8 mouse cellular contexts compared by ENCODE assay signal in the genomic region with DNA sequence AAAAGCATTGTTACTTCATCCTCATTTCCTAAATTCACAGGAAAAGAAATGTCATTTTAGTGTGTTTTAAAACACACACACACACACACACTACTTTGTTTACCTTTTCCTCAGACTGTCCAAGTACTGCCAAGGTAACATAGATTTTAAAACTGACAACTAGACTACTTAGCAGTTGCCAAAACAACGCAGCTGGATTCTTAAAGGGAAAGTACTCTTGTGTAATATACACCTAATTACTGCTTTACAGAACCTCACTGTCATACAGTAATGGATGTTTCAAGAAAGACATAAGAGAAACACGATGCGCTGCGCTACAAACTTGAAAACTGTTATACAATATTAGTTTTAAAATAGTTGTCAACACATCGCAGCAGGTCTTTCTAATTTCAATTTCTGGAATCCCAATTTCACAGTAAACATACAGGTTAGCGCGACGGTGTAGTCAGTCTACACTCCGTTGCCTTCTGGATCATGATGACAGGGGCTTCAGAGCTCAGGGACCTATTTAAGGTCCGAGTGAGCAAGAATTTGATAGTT. TPM values are rescaled to one million over a fixed set of nuclear protein-coding genes. Genes with fewer than 3 reads are reported as not detected.
DNase-seq lines count a peak whose midpoint lies in the region; ATAC-seq and TF ChIP-seq lines count a peak whose summit lies in the region.

No protein-coding gene starts in this region.

- H3K4me2 ChIP-seq in heart, embryonic 15.5 days = peak overlapping the region; percentile 84
- H3K4me2 ChIP-seq in forebrain, postnatal 0 days (ENCODE audit: low read depth) = peak overlapping the region; percentile 99

- peak overlapping the region; percentile 100 for H3K27ac ChIP-seq in heart, embryonic 15.5 days
- H3K27ac ChIP-seq in MEL (ENCODE audit: control insufficient read depth, low read depth, low read length) = 0 out of 2 replicates have a peak overlapping the region, but pooled peaks have one; percentile 3
- H3K27ac ChIP-seq in forebrain, postnatal 0 days (ENCODE audit: low read depth, low read length) = no peak overlapping the region

- TF ChIP-seq EP300 in MEL (IDR thresholded peaks at IDR 0.05; ENCODE audit: low read depth in 1 of 2, low read length in 2 of 2) = no peak

- no peaks in the 10 kb centered on the region for H3K36me3 ChIP-seq in heart, embryonic 15.5 days
- H3K36me3 ChIP-seq in MEL (ENCODE audit: control insufficient read depth in 1 of 2, insufficient read depth in 2 of 2, low read length in 2 of 2) = peaks cover 0 to 15% of the 10 kb centered on the region in 2 experiments; a peak in 2 of 4 replicates
- no peaks in the 10 kb centered on the region for H3K36me3 ChIP-seq in forebrain, postnatal 0 days (ENCODE audit: insufficient read depth)

- no peak for DNase-seq in heart, adult 8-10 months (ENCODE audit: low spot score)
- DNase-seq in MEL (ENCODE audit: low read depth, low spot score) = peak; percentile 64
- peak; percentile 15 for DNase-seq in forebrain, postnatal 0 days
- peak; percentile 34 for DNase-seq in lung, postnatal 36 days
- DNase-seq in adrenal gland, postnatal 10 days = no peak

- no peak for TF ChIP-seq RAD21 in MEL (IDR thresholded peaks at IDR 0.05; ENCODE audit: low read depth, low read length)

- ATAC-seq in heart, embryonic 15.5 days (replicated peaks; ENCODE audit: insufficient number of reproducible peaks, insufficient read depth, low FRiP score, low read depth) = no peak
- ATAC-seq in forebrain, postnatal 0 days = no peak
- no peak for ATAC-seq in erythroid progenitor cell, adult 5-6 weeks (replicated peaks; ENCODE audit: low FRiP score, poor library complexity, severe bottlenecking)
- ATAC-seq in megakaryocyte progenitor cell, adult 5-6 weeks (replicated peaks; ENCODE audit: poor library complexity) = no peak

- H3K4me3 ChIP-seq in heart, embryonic 15.5 days = peak overlapping the region; percentile 96
- H3K4me3 ChIP-seq in MEL (ENCODE audit: control insufficient read depth in 1 of 2, insufficient read depth in 1 of 2, low read depth in 2 of 2, low read length in 2 of 2) = peak overlapping the region; percentile 88 to 100
- H3K4me3 ChIP-seq in forebrain, postnatal 0 days (ENCODE audit: low read depth, low read length) = peak overlapping the region; percentile 86

- WGBS in heart, embryonic 15.5 days = 6% methylated on average over 10 of the region's 10 CpGs
- WGBS in forebrain, postnatal 0 days = 9% methylated on average over 10 of the region's 10 CpGs

- H3K79me2 ChIP-seq in MEL (ENCODE audit: control insufficient read depth, insufficient read depth, low read length, poor library complexity) = peaks cover 20% of the 10 kb centered on the region

- no peaks in the 10 kb centered on the region for H3K9me3 ChIP-seq in heart, embryonic 15.5 days (replicated peaks)
- H3K9me3 ChIP-seq in MEL (replicated peaks; ENCODE audit: insufficient read depth, low read length) = no peaks in the 10 kb centered on the region
- no peaks in the 10 kb centered on the region for H3K9me3 ChIP-seq in forebrain, postnatal 0 days (ENCODE audit: low read length)

- peaks cover 41% of the 10 kb centered on the region for H3K4me1 ChIP-seq in heart, embryonic 15.5 days (replicated peaks)
- H3K4me1 ChIP-seq in MEL (ENCODE audit: control insufficient read depth in 1 of 2, insufficient read depth in 2 of 2, low read length in 2 of 2) = peaks cover 11% of the 10 kb centered on the region in 2 experiments
- peaks cover 13% of the 10 kb centered on the region for H3K4me1 ChIP-seq in forebrain, postnatal 0 days (ENCODE audit: insufficient read depth)

- no peak for TF ChIP-seq CTCF in MEL (IDR thresholded peaks at IDR 0.05 in 2 of 3, conservative IDR thresholded peaks at IDR 0.05 in 1 of 3; ENCODE audit: control insufficient read depth in 1 of 3, insufficient read depth in 1 of 3, low read depth in 2 of 3, low read length in 3 of 3, poor library complexity in 1 of 3, severe bottlenecking in 1 of 3)
- TF ChIP-seq CTCF in forebrain, postnatal 0 days (IDR thresholded peaks at IDR 0.05; ENCODE audit: low read depth) = no peak

- no peaks in the 10 kb centered on the region for H3K27me3 ChIP-seq in heart, embryonic 15.5 days
- H3K27me3 ChIP-seq in MEL (ENCODE audit: control insufficient read depth in 1 of 2, insufficient read depth in 2 of 2, low read length in 2 of 2) = no peaks in the 10 kb centered on the region
- no peaks in the 10 kb centered on the region for H3K27me3 ChIP-seq in forebrain, postnatal 0 days (ENCODE audit: insufficient read depth, low read length)

- TF ChIP-seq POLR2A in MEL (IDR thresholded peaks at IDR 0.05; ENCODE audit: control insufficient read depth in 1 of 2, insufficient read depth in 1 of 2, low read depth in 1 of 2, low read length in 2 of 2, poor library complexity in 1 of 2) = no peak

- H3K9ac ChIP-seq in heart, embryonic 15.5 days = peak overlapping the region; percentile 100
- peak overlapping the region; percentile 75 for H3K9ac ChIP-seq in MEL (ENCODE audit: control insufficient read depth, low read depth, low read length, poor library complexity, severe bottlenecking)
- H3K9ac ChIP-seq in forebrain, postnatal 0 days = peak overlapping the region; percentile 92

TF ChIP-seq in MEL, 35 proteins besides CTCF, POLR2A, EP300 and RAD21:
- TF ChIP-seq ZC3H11A (IDR thresholded peaks at IDR 0.05; ENCODE audit: low read depth, low read length) (no peak), SIN3A (IDR thresholded peaks at IDR 0.05; ENCODE audit: low read length) (peak; percentile 48; the same call in 1 of the 2 replicates)

RNA-seq across cellular contexts. Expression of a gene that starts 1.2 kb away (rescaled TPM):
- polyA plus RNA-seq in heart, embryonic 15.5 days (2015; fragmentation: Nextera tagmentation; extraction: Ambion mirVana) = 101 and 115 TPM in 2 replicates
- total RNA-seq in heart, adult 8-10 months (2022) = 100 to 1,000 TPM; 134 to 141 (median 140) TPM
- total RNA-seq in MEL (2012; rRNA removed) = 9.6 and 11.6 TPM in 2 replicates
- 10 to 100 TPM in 1 of 2 experiments, not detected in 1; 13.4 TPM for polyA plus RNA-seq in MEL (2012; ENCODE audit: insufficient read depth in 1 of 2, insufficient read length in 2 of 2, low read depth in 1 of 2, low replicate concordance in 2 of 2, missing spikeins in 1 of 2)
- 62.2 and 80.9 TPM in 2 replicates for total RNA-seq in forebrain, postnatal 0 days (2014; rRNA removed)
- 31.1 and 47.7 TPM in 2 replicates for polyA plus RNA-seq in forebrain, postnatal 0 days (2015; fragmentation: Nextera tagmentation; extraction: Ambion mirVana)
- 23.5 and 39.6 TPM in 2 replicates for total RNA-seq in erythroid progenitor cell, adult 5-6 weeks (2015; ENCODE audit: low replicate concordance)
- total RNA-seq in erythroid progenitor cell, adult 5-6 weeks (2017; ENCODE audit: low replicate concordance) = 9.9 and 12.5 TPM in 2 replicates
- 10 to 100 TPM; 65.0 to 81.0 TPM for total RNA-seq in adrenal gland, postnatal 10 days (2021)
- 36.4 and 43.9 TPM in 2 replicates for total RNA-seq in megakaryocyte progenitor cell, adult 5-6 weeks (2015)
- total RNA-seq in megakaryocyte progenitor cell, adult 5-6 weeks (2017) = 15.0 and 18.4 TPM in 2 replicates

Comparison
In these comparisons a context has a peak if more than half of its experiments do, and no peak if none do; other contexts are left out.
1. DNase-seq: peak in MEL (single experiment), forebrain, postnatal 0 days (single experiment) and lung, postnatal 36 days (single experiment); none in heart, adult 8-10 months (single experiment) and adrenal gland, postnatal 10 days (single experiment).
2. Peak in every context shown above with its lines, with median percentiles within 50 percentile points of each other: H3K4me3 ChIP-seq and H3K9ac ChIP-seq.